ENCODE assay signal across 11 mouse cellular contexts in genomic region chr9:36938601-36939078, GRCm38 (mm10).
A peak's percentile ranks its signal among the peaks of the same experiment; 100 is the strongest.
DNase-seq lines count a peak whose midpoint lies in the region; ATAC-seq lines count a peak whose summit lies in the region.
"Had no signal": no experiment of that assay in that cellular context is flagged by ENCODE, and none has a peak within 500 bp of the region (broad histone marks: within the 10 kb centered on the region; RNA-seq: fewer than 3 reads in every experiment).

No protein-coding gene starts in this region.

- no peak overlapping the region for H3K4me2 ChIP-seq in neural tube, embryonic 11.5 days (ENCODE audit: low read depth)

- H3K9ac ChIP-seq in neural tube, embryonic 11.5 days (ENCODE audit: low read length), result no peak overlapping the region

- no peaks in the 10 kb centered on the region for H3K9me3 ChIP-seq in neural tube, embryonic 11.5 days (ENCODE audit: control insufficient read depth, low read length)
- no peaks in the 10 kb centered on the region for H3K9me3 ChIP-seq in hindbrain, embryonic 10.5 days

- no peak overlapping the region for H3K27ac ChIP-seq in neural tube, embryonic 11.5 days (ENCODE audit: low read depth, low read length)
- H3K27ac ChIP-seq in hindbrain, embryonic 10.5 days, result peak overlapping the region; percentile 24; the same call in 1 of the 2 replicates

- DNase-seq in neural tube, embryonic 11.5 days (ENCODE audit: low spot score), result peak; percentile 34
- DNase-seq in neural tube, embryonic 10.5 days (ENCODE audit: extremely low spot score, low spot score), result no peak
- DNase-seq in hindbrain, embryonic 10.5 days (ENCODE audit: low spot score), result no peak
- peak; percentile 78 for DNase-seq in mesoderm, embryonic 11.5 days (ENCODE audit: low read depth, low spot score)
- DNase-seq in retina, postnatal 1 day, result peak; percentile 73
- DNase-seq in yolk sac, embryonic 10.5 days (ENCODE audit: low spot score), result no peak
- DNase-seq in gastrocnemius, adult 18-20 months (ENCODE audit: low spot score), result no peak
- no peak for DNase-seq in adrenal gland, adult (ENCODE audit: inconsistent age in 2 of 2, low spot score in 1 of 2)
- DNase-seq: kidney, adult 8-10 months; lung, postnatal 10 days; thymus, adult 18-20 months had no signal

- no peaks in the 10 kb centered on the region for H3K36me3 ChIP-seq in neural tube, embryonic 11.5 days (ENCODE audit: control insufficient read depth, insufficient read depth, low read length)
- peaks cover 10% of the 10 kb centered on the region; the same call in 1 of the 2 replicates for H3K36me3 ChIP-seq in hindbrain, embryonic 10.5 days

- H3K27me3 ChIP-seq in neural tube, embryonic 11.5 days (ENCODE audit: control insufficient read depth, insufficient read depth, low read length), result no peaks in the 10 kb centered on the region
- no peaks in the 10 kb centered on the region for H3K27me3 ChIP-seq in hindbrain, embryonic 10.5 days (ENCODE audit: insufficient read depth, poor library complexity, severe bottlenecking)

- peak; percentile 49 for ATAC-seq in neural tube, embryonic 11.5 days (ENCODE audit: insufficient read depth, low FRiP score, low TSS enrichment)

- no peak overlapping the region for H3K4me3 ChIP-seq in neural tube, embryonic 11.5 days (ENCODE audit: low read depth, low read length)
- H3K4me3 ChIP-seq in hindbrain, embryonic 10.5 days, result no peak overlapping the region

- WGBS in neural tube, embryonic 11.5 days, result 39% methylated on average over 8 of the region's 8 CpGs
- 74% methylated on average over 8 of the region's 8 CpGs for WGBS in hindbrain, embryonic 10.5 days

- H3K4me1 ChIP-seq in neural tube, embryonic 11.5 days (ENCODE audit: control insufficient read depth, insufficient read depth, low read length), result peaks cover 39% of the 10 kb centered on the region
- peaks cover 56% of the 10 kb centered on the region for H3K4me1 ChIP-seq in hindbrain, embryonic 10.5 days (replicated peaks)

Comparison
In these comparisons a context has a peak if more than half of its experiments do, and no peak if none do; other contexts are left out.
1. DNase-seq: peak in neural tube, embryonic 11.5 days (single experiment), mesoderm, embryonic 11.5 days (single experiment) and retina, postnatal 1 day (single experiment); none in neural tube, embryonic 10.5 days (single experiment), hindbrain, embryonic 10.5 days (single experiment), yolk sac, embryonic 10.5 days (single experiment), gastrocnemius, adult 18-20 months (single experiment) and adrenal gland, adult (0 of 2).